Mouse (Mus musculus): ENCODE results near the gene Zfp683. TPM values are rescaled to one million over a fixed set of nuclear protein-coding genes. Genes with fewer than 3 reads are reported as not detected.

Gene Zfp683
- polyA plus RNA-seq, 1 experiment from 2014 or later: not detected

- H3K4me3 ChIP-seq: no peak overlapping the region
- ATAC-seq: no peak
- no peaks in the 10 kb centered on the region for H3K36me3 ChIP-seq (ENCODE audit: poor library complexity, severe bottlenecking)
- H3K9ac ChIP-seq: no peak overlapping the region
- no peaks in the 10 kb centered on the region for H3K9me3 ChIP-seq (replicated peaks)
- no peaks in the 10 kb centered on the region for H3K27me3 ChIP-seq
- H3K27ac ChIP-seq: no peak overlapping the region
- no peak overlapping the region for H3K4me2 ChIP-seq
- no peaks in the 10 kb centered on the region for H3K4me1 ChIP-seq
- 85% methylated on average over 5 of the region's 5 CpGs for WGBS
Measured at GRCm38 (mm10) chr4:134097015-134097608, 43.5 kb downstream of the Zfp683 start.

DNA sequence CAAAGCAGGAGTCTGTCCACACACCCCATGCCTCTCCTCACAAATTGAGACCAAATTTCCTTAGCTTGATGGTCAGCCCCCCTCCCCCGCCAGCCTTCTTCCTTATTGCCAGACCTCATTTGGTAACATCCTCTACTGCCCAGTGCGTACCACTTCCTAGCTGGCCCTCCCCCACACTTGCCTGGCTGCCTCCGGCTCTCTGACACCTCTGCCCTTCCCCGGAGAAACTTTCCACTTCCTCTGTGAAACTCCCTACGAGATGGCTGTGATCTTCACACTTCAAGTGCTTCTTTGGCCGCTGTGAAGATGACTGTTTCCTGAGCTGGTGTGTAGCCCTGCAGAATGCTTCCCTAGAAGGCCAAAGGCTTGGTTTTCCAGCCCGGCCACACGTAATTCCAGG lies 45.0 kb downstream of the Zfp683 start:
- Histone ChIP-seq H3K27ac (no peak overlapping the region), H3K4me3 (no peak overlapping the region), H3K9me3 (replicated peaks) (no peaks in the 10 kb centered on the region), H3K9ac (no peak overlapping the region), H3K36me3 (ENCODE audit: poor library complexity, severe bottlenecking) (no peaks in the 10 kb centered on the region), H3K4me2 (no peak overlapping the region), H3K27me3 (no peaks in the 10 kb centered on the region), H3K4me1 (peaks cover 8% of the 10 kb centered on the region)
- WGBS: 77% methylated on average over 8 of the region's 8 CpGs
- ATAC-seq: no peak

DNA sequence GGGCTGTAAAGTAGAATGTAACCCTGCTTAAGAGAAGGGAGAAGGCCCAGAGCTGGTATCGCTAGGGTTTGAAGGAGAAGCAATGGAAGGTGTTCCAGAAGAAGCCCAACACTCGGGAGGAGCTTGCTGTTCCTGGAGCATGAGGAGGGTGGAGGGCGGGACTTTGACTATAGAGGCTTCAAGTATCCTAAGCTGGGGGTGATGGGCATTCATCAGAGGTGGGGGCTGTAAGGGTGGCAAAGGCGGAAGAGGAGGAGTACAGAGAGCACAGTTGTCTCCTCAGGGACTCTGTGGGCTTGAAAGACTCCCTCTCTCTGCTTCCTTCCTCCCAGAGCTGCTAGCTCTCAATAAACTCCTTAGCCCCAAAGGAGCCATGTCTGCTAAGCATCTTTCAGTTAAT lies 46.6 kb downstream of the Zfp683 start:
- H3K9ac ChIP-seq: no peak overlapping the region
- 77% methylated on average over 4 of the region's 4 CpGs for WGBS
- no peak overlapping the region for H3K27ac ChIP-seq
- no peak overlapping the region for H3K4me3 ChIP-seq
- H3K27me3 ChIP-seq: no peaks in the 10 kb centered on the region
- peaks cover 8% of the 10 kb centered on the region for H3K4me1 ChIP-seq
- H3K4me2 ChIP-seq: no peak overlapping the region
- H3K36me3 ChIP-seq (ENCODE audit: poor library complexity, severe bottlenecking): no peaks in the 10 kb centered on the region
- no peaks in the 10 kb centered on the region for H3K9me3 ChIP-seq (replicated peaks)
- no peak for ATAC-seq

DNA sequence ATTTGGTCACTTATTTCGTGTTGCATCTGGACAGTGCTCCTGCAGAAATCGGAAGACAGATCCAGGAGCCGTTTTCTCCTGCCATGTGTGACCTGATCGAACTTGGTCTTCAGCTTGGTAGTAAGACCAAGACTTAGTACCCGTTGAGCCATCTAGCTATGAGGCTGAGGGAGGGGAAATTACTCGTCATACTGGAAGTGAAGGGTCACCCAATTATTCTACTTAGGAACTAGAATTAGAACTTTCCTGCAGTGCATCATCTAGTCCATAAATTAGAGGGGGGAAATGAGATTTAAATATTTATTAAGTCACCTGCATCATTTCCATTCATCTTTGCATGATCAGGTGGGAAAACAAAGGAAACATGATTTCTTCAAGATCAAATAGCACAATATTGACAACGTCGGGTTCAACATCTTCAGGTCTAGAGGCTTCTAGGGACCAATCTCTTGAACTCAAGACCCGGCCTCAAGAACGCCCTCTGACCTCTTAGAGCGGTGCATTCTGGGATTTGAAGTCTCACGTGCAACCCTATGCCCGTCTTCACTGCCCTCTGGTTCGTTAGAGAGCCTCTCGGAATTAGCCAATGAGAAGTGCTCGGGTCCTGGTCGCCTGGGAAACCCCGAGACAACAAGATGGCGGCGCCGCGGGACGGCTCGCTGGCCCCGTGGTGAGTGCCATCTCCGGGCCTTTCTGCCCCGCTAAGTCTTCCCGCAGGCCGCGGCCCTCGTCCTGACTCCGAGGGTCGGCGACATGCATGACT lies 48.5 kb downstream of the Zfp683 start, which contains the start of gene Ubxn11:
Ubxn11 (plus strand) TSS at position 592 of the 763 bp plus-strand sequence.
- peak; percentile 99 for ATAC-seq
- peak within 1 kb of the TSS; percentile 74 for H3K4me2 ChIP-seq
- H3K27ac ChIP-seq: no peak within 1 kb of the TSS
- H3K27me3 ChIP-seq: no peaks in the 10 kb centered on the region
- H3K9ac ChIP-seq: peak within 1 kb of the TSS; percentile 71
- no peaks in the 10 kb centered on the region for H3K9me3 ChIP-seq (replicated peaks)
- WGBS: 16% methylated on average over 34 of the region's 34 CpGs
- H3K36me3 ChIP-seq (ENCODE audit: poor library complexity, severe bottlenecking): no peaks in the 10 kb centered on the region
- H3K4me1 ChIP-seq: peaks cover 8% of the 10 kb centered on the region
- H3K4me3 ChIP-seq: peak within 1 kb of the TSS; percentile 81

DNA sequence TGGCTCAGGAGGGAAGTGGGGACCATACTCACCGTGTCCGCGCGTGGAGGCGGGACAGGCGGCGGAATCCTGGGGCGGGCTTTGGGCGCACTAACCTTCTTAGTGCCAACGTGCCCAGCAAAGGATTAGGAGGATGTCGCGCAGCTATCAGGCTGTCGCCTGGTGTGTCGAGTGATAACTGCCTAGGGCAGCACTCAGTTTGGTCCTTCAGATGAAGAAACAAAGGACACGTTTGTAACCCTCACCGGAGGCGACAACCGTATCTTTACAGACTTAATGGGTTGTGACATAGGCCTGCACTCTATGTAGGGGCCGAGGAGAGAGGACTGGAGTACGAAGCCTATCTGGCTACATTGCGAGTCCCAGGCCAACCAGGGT lies 49.1 kb downstream of the Zfp683 start:
- WGBS: 3% methylated on average over 21 of the region's 21 CpGs
- no peak overlapping the region for H3K27ac ChIP-seq
- H3K9me3 ChIP-seq (replicated peaks): no peaks in the 10 kb centered on the region
- peak overlapping the region; percentile 74 for H3K4me2 ChIP-seq
- H3K27me3 ChIP-seq: no peaks in the 10 kb centered on the region
- no peaks in the 10 kb centered on the region for H3K36me3 ChIP-seq (ENCODE audit: poor library complexity, severe bottlenecking)
- peak overlapping the region; percentile 81 for H3K4me3 ChIP-seq
- peak overlapping the region; percentile 71 for H3K9ac ChIP-seq
- H3K4me1 ChIP-seq: peaks cover 8% of the 10 kb centered on the region
- ATAC-seq: peak; percentile 76; the same call in 1 of the 2 replicates

- 87% methylated on average over 7 of the region's 7 CpGs for WGBS
- H3K36me3 ChIP-seq (ENCODE audit: poor library complexity, severe bottlenecking): no peaks in the 10 kb centered on the region
- no peak for ATAC-seq
Measured at GRCm38 (mm10) chr4:134106105-134106504, 52.5 kb downstream of the Zfp683 start.

GRCm38 (mm10) chr4:134107730-134108129 lies 54.1 kb downstream of the Zfp683 start:
- Histone ChIP-seq H3K36me3 (ENCODE audit: poor library complexity, severe bottlenecking) (no peaks in the 10 kb centered on the region), H3K4me3 (no peak overlapping the region), H3K4me2 (no peak overlapping the region), H3K4me1 (peaks cover 6% of the 10 kb centered on the region), H3K9me3 (replicated peaks) (no peaks in the 10 kb centered on the region), H3K9ac (no peak overlapping the region; the same call in 1 of the 2 replicates), H3K27ac (no peak overlapping the region), H3K27me3 (no peaks in the 10 kb centered on the region)
- 87% methylated on average over 7 of the region's 7 CpGs for WGBS
- ATAC-seq: no peak

More at GRCm38 (mm10) chr4:134106105-134106504, 52.5 kb downstream of the Zfp683 start:
- peaks cover 8% of the 10 kb centered on the region for H3K4me1 ChIP-seq
- H3K27ac ChIP-seq: no peak overlapping the region
- no peaks in the 10 kb centered on the region for H3K9me3 ChIP-seq (replicated peaks)
- H3K4me3 ChIP-seq: no peak overlapping the region
- H3K9ac ChIP-seq: no peak overlapping the region
- H3K4me2 ChIP-seq: no peak overlapping the region
- no peaks in the 10 kb centered on the region for H3K27me3 ChIP-seq

DNA sequence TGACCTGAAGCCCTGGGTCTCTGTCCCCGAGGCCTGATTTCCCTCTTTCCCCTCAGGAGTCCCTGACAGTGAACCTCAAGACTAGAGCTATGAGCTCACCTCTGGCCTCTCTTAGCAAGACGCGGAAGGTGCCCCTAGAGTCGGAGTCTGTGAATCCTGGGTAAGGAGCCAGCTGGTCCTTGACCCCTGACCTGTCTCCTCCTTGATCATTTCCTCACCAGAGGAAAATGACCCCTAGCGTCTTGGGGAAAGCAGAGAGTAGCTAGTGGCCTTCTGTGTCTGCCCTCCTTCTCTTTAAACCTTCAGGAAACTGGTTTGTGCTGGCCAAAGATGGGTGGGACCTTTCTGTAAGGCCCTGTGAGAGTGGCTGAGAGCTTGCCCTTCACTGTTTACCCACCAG lies 54.6 kb downstream of the Zfp683 start:
- ATAC-seq: no peak
- no peak overlapping the region; the same call in 1 of the 2 replicates for H3K9ac ChIP-seq
- WGBS: 72% methylated on average over 5 of the region's 5 CpGs

More for the DNA sequence above, 54.6 kb downstream of the Zfp683 start:
- Histone ChIP-seq H3K27me3 (no peaks in the 10 kb centered on the region), H3K27ac (no peak overlapping the region), H3K9me3 (replicated peaks) (no peaks in the 10 kb centered on the region), H3K36me3 (ENCODE audit: poor library complexity, severe bottlenecking) (no peaks in the 10 kb centered on the region), H3K4me2 (no peak overlapping the region), H3K4me1 (peaks cover 4% of the 10 kb centered on the region), H3K4me3 (no peak overlapping the region)

Other genes with a start within 250 kb of the Zfp683 start
- gene Rps6ka1, start 166.0 kb upstream of the Zfp683 start, polyA plus RNA-seq (2015; fragmentation: Nextera tagmentation; extraction: Ambion mirVana): 14.5 and 15.2 TPM in 2 replicates
- gene Hmgn2, start 85.2 kb upstream of the Zfp683 start, polyA plus RNA-seq (2015; fragmentation: Nextera tagmentation; extraction: Ambion mirVana): 3,166 and 3,367 TPM in 2 replicates
- gene Dhdds, start 52.9 kb upstream of the Zfp683 start, polyA plus RNA-seq (2015; fragmentation: Nextera tagmentation; extraction: Ambion mirVana): 47.1 and 47.6 TPM in 2 replicates
- 0.15 and 0.34 TPM in 2 replicates for gene Lin28a, start 35.0 kb upstream of the Zfp683 start, polyA plus RNA-seq (2015; fragmentation: Nextera tagmentation; extraction: Ambion mirVana)
- 0.47 and 0.53 TPM in 2 replicates for gene Crybg2, start 7.0 kb downstream of the Zfp683 start, polyA plus RNA-seq (2015; fragmentation: Nextera tagmentation; extraction: Ambion mirVana)
- 2.2 and 2.6 TPM in 2 replicates for gene Cd52, start 41.2 kb downstream of the Zfp683 start, polyA plus RNA-seq (2015; fragmentation: Nextera tagmentation; extraction: Ambion mirVana)
- gene Ubxn11, start 48.7 kb downstream of the Zfp683 start, polyA plus RNA-seq (2015; fragmentation: Nextera tagmentation; extraction: Ambion mirVana): 6.2 and 9.4 TPM in 2 replicates
- 285 TPM in 2 replicates for gene Sh3bgrl3, start 75.0 kb downstream of the Zfp683 start, polyA plus RNA-seq (2015; fragmentation: Nextera tagmentation; extraction: Ambion mirVana)
- gene Cep85, start 133.3 kb downstream of the Zfp683 start, polyA plus RNA-seq (2015; fragmentation: Nextera tagmentation; extraction: Ambion mirVana): 22.6 and 22.8 TPM in 2 replicates
- gene Gm7534, start 149.2 kb downstream of the Zfp683 start, polyA plus RNA-seq (2015; fragmentation: Nextera tagmentation; extraction: Ambion mirVana): not detected in 2 replicates
- not detected in 2 replicates for gene Catsper4, start 173.5 kb downstream of the Zfp683 start, polyA plus RNA-seq (2015; fragmentation: Nextera tagmentation; extraction: Ambion mirVana)
- gene Cnksr1, start 184.6 kb downstream of the Zfp683 start, polyA plus RNA-seq (2015; fragmentation: Nextera tagmentation; extraction: Ambion mirVana): not detected in 2 replicates
- gene E130218I03Rik, start 189.8 kb downstream of the Zfp683 start, polyA plus RNA-seq (2015; fragmentation: Nextera tagmentation; extraction: Ambion mirVana): 0.65 and 0.68 TPM in 2 replicates
- gene Zfp593, start 191.8 kb downstream of the Zfp683 start, polyA plus RNA-seq (2015; fragmentation: Nextera tagmentation; extraction: Ambion mirVana): 16.6 and 17.2 TPM in 2 replicates
- gene Gm30191, start 193.1 kb downstream of the Zfp683 start, polyA plus RNA-seq (2015; fragmentation: Nextera tagmentation; extraction: Ambion mirVana): not detected in 2 replicates
- 4.7 and 5.1 TPM in 2 replicates for gene Grrp1, start 200.3 kb downstream of the Zfp683 start, polyA plus RNA-seq (2015; fragmentation: Nextera tagmentation; extraction: Ambion mirVana)
- 32.4 and 37.3 TPM in 2 replicates for gene Pdik1l, start 234.1 kb downstream of the Zfp683 start, polyA plus RNA-seq (2015; fragmentation: Nextera tagmentation; extraction: Ambion mirVana)